Mouse (Mus musculus): ENCODE data around the gene Rnasel. TPM values are rescaled to one million over a fixed set of nuclear protein-coding genes. Genes with fewer than 3 reads are reported as not detected.

Rnasel gene
- polyA plus RNA-seq, 1 experiment from 2014 or later: 7.5 TPM

DNA sequence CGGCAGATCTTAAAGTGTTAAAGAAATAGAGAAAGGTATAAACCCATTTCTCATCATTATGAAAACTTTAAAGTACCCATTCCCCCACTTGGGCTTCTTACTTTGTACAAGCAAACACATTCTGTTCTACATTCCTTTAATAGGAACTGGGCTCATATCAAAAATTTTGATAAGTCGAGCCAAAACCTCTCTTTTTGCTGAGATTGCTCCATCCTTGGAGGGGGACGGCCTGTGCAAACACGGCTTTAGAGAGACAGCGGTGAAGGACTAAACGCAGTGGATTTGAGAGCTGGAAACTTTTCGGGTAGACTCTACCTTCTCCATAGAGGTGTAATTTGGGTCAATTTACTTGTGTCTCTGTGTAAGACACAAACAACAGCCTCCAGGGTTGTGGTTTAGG lies 53.5 kb downstream of the Rnasel start:
- H3K27me3 ChIP-seq (ENCODE audit: control insufficient read depth, insufficient read depth, low read length): no peaks in the 10 kb centered on the region
- H3K9me3 ChIP-seq (ENCODE audit: control insufficient read depth, low read length): no peaks in the 10 kb centered on the region
- WGBS: 89% methylated on average over 7 of the region's 7 CpGs
- ATAC-seq (ENCODE audit: low FRiP score, low TSS enrichment): no peak
- H3K4me3 ChIP-seq (ENCODE audit: low read length): no peak overlapping the region
- no peak overlapping the region for H3K27ac ChIP-seq (ENCODE audit: low read depth, low read length)
- no peak overlapping the region for H3K9ac ChIP-seq (ENCODE audit: low read depth, low read length)
- no peaks in the 10 kb centered on the region for H3K4me1 ChIP-seq (ENCODE audit: control insufficient read depth, insufficient read depth, low read length)
- no peak overlapping the region for H3K4me2 ChIP-seq (replicated peaks; ENCODE audit: low read depth, low read length)
- H3K36me3 ChIP-seq (ENCODE audit: control insufficient read depth, insufficient read depth, low read length): no peaks in the 10 kb centered on the region

DNA sequence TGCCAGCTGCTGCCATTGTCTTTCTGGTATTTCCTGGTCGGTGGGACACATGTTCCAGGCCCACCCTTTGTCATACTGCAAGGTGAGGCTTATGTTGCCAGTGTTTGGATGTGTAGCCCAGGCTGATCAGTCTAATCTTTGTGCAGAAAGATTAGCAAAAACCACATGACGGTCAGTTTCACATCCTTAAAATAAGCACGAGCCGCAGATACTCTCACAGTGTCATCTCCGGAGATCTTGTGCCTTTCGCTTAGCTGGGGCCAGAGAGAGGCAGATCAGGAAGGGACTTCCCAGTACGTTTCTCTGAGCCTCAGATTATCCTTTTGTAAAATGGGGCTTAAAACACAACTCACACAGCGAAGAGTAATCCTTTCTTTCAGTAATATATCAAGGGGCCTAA lies 54.3 kb downstream of the Rnasel start:
- H3K4me1 ChIP-seq (ENCODE audit: control insufficient read depth, insufficient read depth, low read length): no peaks in the 10 kb centered on the region
- no peaks in the 10 kb centered on the region for H3K27me3 ChIP-seq (ENCODE audit: control insufficient read depth, insufficient read depth, low read length)
- no peaks in the 10 kb centered on the region for H3K9me3 ChIP-seq (ENCODE audit: control insufficient read depth, low read length)
- 86% methylated on average over 8 of the region's 8 CpGs for WGBS
- no peak overlapping the region for H3K27ac ChIP-seq (ENCODE audit: low read depth, low read length)
- H3K4me3 ChIP-seq (ENCODE audit: low read length): no peak overlapping the region
- ATAC-seq (ENCODE audit: low FRiP score, low TSS enrichment): no peak
- H3K4me2 ChIP-seq (replicated peaks; ENCODE audit: low read depth, low read length): no peak overlapping the region
- H3K36me3 ChIP-seq (ENCODE audit: control insufficient read depth, insufficient read depth, low read length): no peaks in the 10 kb centered on the region
- H3K9ac ChIP-seq (ENCODE audit: low read depth, low read length): no peak overlapping the region

DNA sequence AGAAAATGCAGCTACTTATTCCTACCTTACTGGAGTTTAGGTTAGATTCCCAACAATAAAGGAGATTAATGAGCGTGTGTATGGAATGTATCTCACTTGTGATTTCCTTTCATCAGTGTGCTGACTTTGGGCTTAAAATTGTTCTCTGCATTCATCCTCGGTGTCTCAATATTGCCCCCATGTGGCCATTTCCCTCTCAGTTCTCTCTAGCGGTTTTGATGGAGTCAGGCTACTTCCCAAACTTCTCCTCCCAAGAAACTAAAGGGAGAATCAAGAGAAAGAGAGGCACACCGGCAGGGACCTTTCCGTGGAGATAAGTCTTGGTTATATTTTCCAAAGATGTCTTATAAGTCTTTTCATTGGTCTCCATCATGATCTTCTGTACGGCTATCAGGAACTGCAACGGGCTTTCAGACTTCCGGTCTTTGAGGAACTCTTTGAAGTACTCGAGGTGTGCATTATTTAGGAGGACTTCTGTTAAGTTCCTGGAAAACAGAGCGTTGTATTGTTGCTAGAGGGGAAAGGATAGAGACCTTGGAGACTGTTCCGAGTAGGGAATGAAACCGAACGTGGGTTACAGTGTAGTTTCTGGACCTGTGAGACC lies 58.3 kb downstream of the Rnasel start:
- no peaks in the 10 kb centered on the region for H3K4me1 ChIP-seq (ENCODE audit: control insufficient read depth, insufficient read depth, low read length)
- H3K9ac ChIP-seq (ENCODE audit: low read depth, low read length): no peak overlapping the region
- no peaks in the 10 kb centered on the region for H3K36me3 ChIP-seq (ENCODE audit: control insufficient read depth, insufficient read depth, low read length)
- no peak overlapping the region for H3K27ac ChIP-seq (ENCODE audit: low read depth, low read length)
- no peak overlapping the region for H3K4me2 ChIP-seq (replicated peaks; ENCODE audit: low read depth, low read length)
- H3K9me3 ChIP-seq (ENCODE audit: control insufficient read depth, low read length): no peaks in the 10 kb centered on the region
- WGBS: 46% methylated on average over 13 of the region's 13 CpGs
- no peak overlapping the region for H3K4me3 ChIP-seq (ENCODE audit: low read length)
- ATAC-seq (ENCODE audit: low FRiP score, low TSS enrichment): no peak
- no peaks in the 10 kb centered on the region for H3K27me3 ChIP-seq (ENCODE audit: control insufficient read depth, insufficient read depth, low read length)

Other genes starting within 250 kb of the Rnasel start
- gene Npl, start 199.4 kb upstream of the Rnasel start, polyA plus RNA-seq (2014; fragmentation: Nextera tagmentation; extraction: Ambion mirVana): 17.8 and 21.3 TPM in 2 replicates
- gene Rgs8, start 96.4 kb upstream of the Rnasel start, polyA plus RNA-seq (2014; fragmentation: Nextera tagmentation; extraction: Ambion mirVana): 0.04 and 0.10 TPM in 2 replicates
- 1.5 and 2.7 TPM in 2 replicates for gene Rgs16, start 9.1 kb upstream of the Rnasel start, polyA plus RNA-seq (2014; fragmentation: Nextera tagmentation; extraction: Ambion mirVana)
- not detected in 2 replicates for gene Rgsl1, start 94.7 kb downstream of the Rnasel start, polyA plus RNA-seq (2014; fragmentation: Nextera tagmentation; extraction: Ambion mirVana)
- 0.51 and 0.61 TPM in 2 replicates for gene Teddm1b, start 124.9 kb downstream of the Rnasel start, polyA plus RNA-seq (2014; fragmentation: Nextera tagmentation; extraction: Ambion mirVana)
- not detected in 2 replicates for gene Teddm1a, start 142.3 kb downstream of the Rnasel start, polyA plus RNA-seq (2014; fragmentation: Nextera tagmentation; extraction: Ambion mirVana)
- 132 and 139 TPM in 2 replicates for gene Glul, start 150.5 kb downstream of the Rnasel start, polyA plus RNA-seq (2014; fragmentation: Nextera tagmentation; extraction: Ambion mirVana)
- 0.38 and 0.50 TPM in 2 replicates for gene Teddm2, start 150.8 kb downstream of the Rnasel start, polyA plus RNA-seq (2014; fragmentation: Nextera tagmentation; extraction: Ambion mirVana)

All from kidney, embryonic 14.5 days (tissue).